Mouse (Mus musculus) spleen, adult 2 months (tissue): ENCODE measurements around the gene Ptges.

Source experiments
- CTCF ChIP-seq: fragments of 200-500 bp; IDR thresholded peaks from 2 replicates; pipeline ENCODE4 v1.5.1; 2011; ENCODE audit warnings: mild to moderate bottlenecking, inconsistent platforms; ENCODE audit not compliant: insufficient read depth, insufficient read length, insufficient replicate concordance; ENCODE audit errors: extremely low read depth
- POLR2A ChIP-seq: fragments of 200-500 bp; IDR thresholded peaks from 2 replicates; pipeline ENCODE4 v1.6.1; 2011; ENCODE audit warnings: low read depth, low read length, inconsistent platforms

- TF ChIP-seq CTCF: no peak
- TF ChIP-seq POLR2A: no peak
Measured at GRCm38 (mm10) chr2:30931922-30932321, 2.3 kb upstream of the Ptges start.
